Mouse (Mus musculus) liver, embryonic 14.5 days (tissue): Measurements from ENCODE around the gene Ivns1abp. TPM values are rescaled to one million over a fixed set of nuclear protein-coding genes. Genes with fewer than 3 reads are reported as not detected.

Source experiments
- ATAC-seq: fragments of 200-750 bp; cut with Nextera tagmentation; 2 replicates; pipeline ENCODE4 v1.8.0; 2017; ENCODE audit warnings: moderate number of reproducible peaks, mild to moderate bottlenecking, moderate library complexity; ENCODE audit not compliant: insufficient read depth
- DNase-seq, 3 experiments: peaks; one replicate each; pipeline ENCODE4 v3.0.0-alpha.2; 2012 to 2013; ENCODE audit warnings: low read depth in 3 of 3, low spot score in 3 of 3
- H3K27ac ChIP-seq: fragments of 300-500 bp; sonication (generic); 2 replicates; pipeline ENCODE4 v1.5.1; 2014; ENCODE audit warnings: moderate library complexity, mild to moderate bottlenecking, control low read depth, inconsistent platforms
- H3K27me3 ChIP-seq: fragments of 300-500 bp; sonication (generic); 2 replicates; pipeline ENCODE4 v1.6.1; 2014; ENCODE audit warnings: mild to moderate bottlenecking, low read length, moderate library complexity; ENCODE audit not compliant: control insufficient read depth, insufficient read depth
- H3K36me3 ChIP-seq: fragments of 300-500 bp; sonication (generic); replicated peaks from 2 replicates; pipeline ENCODE4 v1.6.1; 2014; ENCODE audit warnings: low read depth; ENCODE audit not compliant: control insufficient read depth, insufficient read depth
- H3K4me1 ChIP-seq, 2 experiments: fragments of 200-500 bp in 1 of 2; fragments of 300-500 bp in 1 of 2; sonication (generic) in 1 of 2; replicated peaks; 2 replicates each; pipeline ENCODE4 v1.6.1; 2012 to 2014; ENCODE audit warnings: antibody characterized with exemption in 1 of 2, inconsistent platforms in 1 of 2, low read length in 1 of 2; ENCODE audit not compliant: control insufficient read depth in 2 of 2, insufficient read depth in 2 of 2
- H3K4me2 ChIP-seq: fragments of 300-500 bp; sonication (generic); 2 replicates; pipeline ENCODE4 v1.6.1; 2014; ENCODE audit warnings: low read depth, mild to moderate bottlenecking, control low read depth, moderate library complexity
- H3K4me3 ChIP-seq, 2 experiments: fragments of 200-500 bp in 1 of 2; fragments of 300-500 bp in 1 of 2; sonication (generic) in 1 of 2; 2 replicates each; pipeline ENCODE4 v1.5.1; 2012 to 2014; ENCODE audit warnings: low read depth in 2 of 2, low read length in 2 of 2, mild to moderate bottlenecking in 2 of 2, control low read depth in 1 of 2, inconsistent platforms in 1 of 2, moderate library complexity in 1 of 2; ENCODE audit not compliant: insufficient read depth in 1 of 2
- H3K9ac ChIP-seq: fragments of 300-500 bp; sonication (generic); replicated peaks from 2 replicates; pipeline ENCODE4 v1.6.1; 2014; ENCODE audit warnings: mild to moderate bottlenecking, control low read depth, moderate library complexity
- H3K9me3 ChIP-seq: fragments of 300-500 bp; sonication (generic); 2 replicates; pipeline ENCODE4 v1.6.1; 2016; ENCODE audit warnings: low read length, mixed read lengths; ENCODE audit not compliant: control insufficient read depth
- CTCF ChIP-seq: IDR thresholded peaks from 2 replicates; pipeline ENCODE4 v1.5.1; 2016; ENCODE audit warnings: antibody characterized with exemption, low read depth, control low read depth
- EP300 ChIP-seq: IDR thresholded peaks from 2 replicates; pipeline ENCODE4 v1.6.1; 2016; ENCODE audit warnings: antibody characterized with exemption, low read depth
- WGBS: fragments of 180-500 bp; shearing (Covaris S2); extraction: QIAGEN DNeasy Blood & Tissue Kit; methylation state at CpG from one replicate; pipeline ENCODE4 v1.1.7; 2014; ENCODE audit not compliant: insufficient replicate concordance; 5-methylcytosine and 5-hydroxymethylcytosine counted together
- polyA plus RNA-seq, 2 experiments: library from polyadenylated mRNA; depleted of rRNA in 1 of 2; stranded (reverse) in 1 of 2; unstranded in 1 of 2; fragments of >200 nt; fragmentation: Nextera tagmentation in 1 of 2; extraction: Ambion mirVana in 1 of 2; gene quantifications; 2 replicates each; pipeline versions ENCODE4 v1.2.1 to v1.2.3; 2012 to 2014

Gene Ivns1abp
- polyA plus RNA-seq, 2 experiments, result 57.0 to 68.6 TPM

DNA sequence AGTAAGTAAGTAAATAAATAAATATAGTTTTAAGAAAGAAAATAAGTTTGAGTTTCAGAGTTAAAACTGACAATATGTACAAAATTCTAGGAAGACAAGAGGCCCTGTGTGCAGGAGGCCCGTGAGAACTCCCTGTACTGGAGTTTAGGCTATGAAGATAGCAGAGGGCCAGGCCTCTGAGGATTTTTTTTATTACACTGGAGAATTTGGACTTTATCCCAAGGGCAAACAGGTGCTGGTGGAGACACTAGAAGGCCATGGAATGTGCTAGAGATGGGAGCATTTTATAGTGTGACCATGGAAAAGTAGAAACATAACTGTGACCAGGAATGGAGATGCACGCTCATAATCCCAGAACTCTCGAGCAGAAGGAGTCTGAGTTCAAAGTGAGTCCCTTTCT is 36.5 kb upstream of the Ivns1abp start:
- H3K9ac ChIP-seq, result no peak overlapping the region
- H3K9me3 ChIP-seq, result no peaks in the 10 kb centered on the region
- no peaks in the 10 kb centered on the region for H3K4me1 ChIP-seq
- TF ChIP-seq CTCF (no peak), EP300 (no peak)
- H3K36me3 ChIP-seq, result no peaks in the 10 kb centered on the region
- WGBS, result 61% methylated on average over 3 of the region's 3 CpGs
- H3K4me3 ChIP-seq, result no peak overlapping the region
- DNase-seq, result no peak
- ATAC-seq, result no peak
- no peak overlapping the region for H3K27ac ChIP-seq
- no peaks in the 10 kb centered on the region for H3K27me3 ChIP-seq
- H3K4me2 ChIP-seq, result no peak overlapping the region

DNA sequence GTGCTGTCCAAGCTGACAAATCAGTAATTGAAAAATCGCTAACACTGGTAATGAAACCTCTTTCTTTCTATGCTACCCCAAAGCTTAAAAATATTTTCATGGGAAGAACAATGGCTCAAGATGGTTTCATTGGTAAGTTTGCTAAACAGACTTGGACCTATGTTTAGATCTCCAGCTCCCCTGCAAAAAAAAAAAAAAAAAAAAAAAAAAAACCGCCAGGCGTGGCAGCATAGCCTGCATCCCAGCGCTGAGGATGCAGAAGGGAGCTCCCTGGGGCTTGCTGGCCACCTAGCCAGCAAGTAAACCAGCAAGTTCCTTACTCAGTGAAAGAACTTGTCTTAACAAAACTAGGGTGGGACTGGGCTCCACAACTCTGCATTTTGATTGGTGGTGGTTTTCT is 35.8 kb upstream of the Ivns1abp start:
- H3K9ac ChIP-seq, result no peak overlapping the region
- TF ChIP-seq EP300, result no peak
- TF ChIP-seq CTCF, result no peak
- WGBS, result 61% methylated on average over 4 of the region's 4 CpGs
- no peak for DNase-seq
- H3K4me1 ChIP-seq, result no peaks in the 10 kb centered on the region
- H3K4me3 ChIP-seq, result no peak overlapping the region
- no peaks in the 10 kb centered on the region for H3K9me3 ChIP-seq
- no peak overlapping the region for H3K4me2 ChIP-seq
- ATAC-seq, result no peak
- H3K27me3 ChIP-seq, result no peaks in the 10 kb centered on the region
- no peaks in the 10 kb centered on the region for H3K36me3 ChIP-seq
- no peak overlapping the region for H3K27ac ChIP-seq

GRCm38 (mm10) chr1:151310511-151310910 is 33.8 kb upstream of the Ivns1abp start:
- DNase-seq (no peak), ATAC-seq (no peak)
- no peak overlapping the region for H3K27ac ChIP-seq
- H3K27me3 ChIP-seq, result no peaks in the 10 kb centered on the region
- 60% methylated on average over 5 of the region's 5 CpGs for WGBS
- no peaks in the 10 kb centered on the region for H3K4me1 ChIP-seq
- H3K4me2 ChIP-seq, result no peak overlapping the region
- H3K36me3 ChIP-seq, result no peaks in the 10 kb centered on the region
- no peak overlapping the region for H3K9ac ChIP-seq
- H3K4me3 ChIP-seq, result no peak overlapping the region
- no peak for TF ChIP-seq CTCF
- no peak for TF ChIP-seq EP300
- H3K9me3 ChIP-seq, result no peaks in the 10 kb centered on the region

DNA sequence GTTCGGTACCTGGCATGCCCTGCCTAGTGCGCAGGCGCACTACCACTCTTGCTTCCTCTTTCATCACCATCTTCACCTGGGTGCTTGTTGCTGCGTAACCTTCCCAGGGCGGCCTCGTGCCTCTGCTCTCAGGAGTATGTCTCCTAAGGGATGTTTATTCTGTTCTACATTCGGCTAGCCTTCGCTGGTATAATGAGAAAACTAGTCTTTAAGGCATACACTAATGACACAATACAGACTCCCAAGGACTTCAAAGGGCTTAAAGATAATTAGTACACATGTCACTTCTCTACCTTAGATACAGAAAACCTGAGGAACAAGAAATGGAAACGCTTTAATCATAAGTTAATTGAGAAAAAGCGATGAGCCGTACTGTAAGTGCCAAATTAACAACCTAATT is 32.9 kb upstream of the Ivns1abp start:
- Histone ChIP-seq H3K4me2 (no peak overlapping the region), H3K4me3 (no peak overlapping the region), H3K27me3 (no peaks in the 10 kb centered on the region), H3K9me3 (no peaks in the 10 kb centered on the region), H3K27ac (no peak overlapping the region), H3K4me1 (no peaks in the 10 kb centered on the region), H3K36me3 (no peaks in the 10 kb centered on the region), H3K9ac (no peak overlapping the region)
- ATAC-seq, result no peak
- TF ChIP-seq EP300, result no peak
- TF ChIP-seq CTCF, result no peak
- no peak for DNase-seq
- 79% methylated on average over 11 of the region's 11 CpGs for WGBS

GRCm38 (mm10) chr1:151319267-151319666 is 25.0 kb upstream of the Ivns1abp start:
- ATAC-seq (no peak), DNase-seq (no peak)
- H3K27me3 ChIP-seq, result no peaks in the 10 kb centered on the region
- H3K4me1 ChIP-seq, result no peaks in the 10 kb centered on the region
- no peak overlapping the region for H3K4me2 ChIP-seq
- no peak overlapping the region for H3K4me3 ChIP-seq
- TF ChIP-seq CTCF, result no peak
- no peak for TF ChIP-seq EP300
- no peaks in the 10 kb centered on the region for H3K36me3 ChIP-seq
- 74% methylated on average over 7 of the region's 7 CpGs for WGBS
- no peak overlapping the region for H3K27ac ChIP-seq
- no peak overlapping the region for H3K9ac ChIP-seq
- H3K9me3 ChIP-seq, result no peaks in the 10 kb centered on the region

DNA sequence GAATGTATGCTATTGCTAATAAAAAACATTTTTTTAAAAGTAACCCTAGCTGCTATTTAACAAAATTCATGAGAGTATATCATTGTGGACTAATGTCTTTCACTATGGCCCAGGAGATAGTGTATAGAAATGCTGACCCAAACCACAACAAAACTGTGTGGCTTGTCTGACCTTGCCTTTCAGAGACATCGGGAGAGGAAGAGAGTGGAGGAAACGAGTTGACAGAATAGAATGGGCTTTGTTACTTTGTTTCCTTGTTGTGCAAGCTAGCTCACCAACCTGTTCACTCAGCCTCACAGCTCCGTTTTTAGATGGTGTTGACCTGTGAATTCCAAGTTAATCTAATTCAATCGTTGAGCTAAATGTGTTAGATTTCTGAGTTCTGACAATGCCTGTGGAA is 23.9 kb upstream of the Ivns1abp start:
- Histone ChIP-seq H3K36me3 (no peaks in the 10 kb centered on the region), H3K4me2 (no peak overlapping the region), H3K9me3 (no peaks in the 10 kb centered on the region), H3K4me1 (no peaks in the 10 kb centered on the region; a peak in 1 of 4 replicates), H3K4me3 (no peak overlapping the region), H3K27ac (no peak overlapping the region), H3K9ac (no peak overlapping the region), H3K27me3 (no peaks in the 10 kb centered on the region)
- DNase-seq (no peak), ATAC-seq (no peak)
- TF ChIP-seq CTCF (no peak), EP300 (no peak)
- WGBS, result 23% methylated on average over 4 of the region's 4 CpGs
